Mouse (Mus musculus) central nervous system, embryonic 18 days (tissue): ENCODE measurements around the gene Tprn. TPM values are rescaled to one million over a fixed set of nuclear protein-coding genes. Genes with fewer than 3 reads are reported as not detected.

Source experiments
- polyA plus RNA-seq: library from polyadenylated mRNA; depleted of rRNA; stranded (reverse); fragments of >200 nt; gene quantifications from 2 replicates; pipeline ENCODE4 v1.2.3, GENCODE M21; 2012; rRNA removed

Gene Tprn
- 6.2 and 6.9 TPM in 2 replicates for polyA plus RNA-seq

GRCm38 (mm10) chr2:25262291-25262767 is at the start of gene Tprn:
TSS of gene Tprn (plus strand) at chr2:25262618.

GRCm38 (mm10) chr2:25214444-25214843 is 48.0 kb upstream of the Tprn start, which contains the start of gene Stpg3:
TSS of gene Stpg3 (minus strand) at chr2:25214637.

GRCm38 (mm10) chr2:25218445-25218844 is 44.0 kb upstream of the Tprn start, which contains the start of gene Fam166a:
TSS of gene Fam166a (plus strand) at chr2:25218745.

DNA sequence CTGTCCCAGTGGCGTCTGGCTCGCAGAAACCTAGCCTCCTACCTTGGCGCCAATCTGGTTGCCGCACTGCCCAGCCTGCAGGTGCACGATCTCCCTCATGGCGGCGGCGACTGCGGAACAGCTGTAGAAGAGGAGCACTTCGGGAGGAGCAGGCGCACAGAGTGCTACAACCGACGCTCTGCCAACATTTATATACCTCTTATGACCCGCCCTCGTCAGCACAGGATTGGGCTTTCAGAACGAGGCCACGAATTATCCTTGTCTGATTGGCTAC is 38.0 kb upstream of the Tprn start, which contains the start of gene Tubb4b:
Gene Tubb4b (minus strand): TSS at position 211 of the 274 bp plus-strand sequence.

DNA sequence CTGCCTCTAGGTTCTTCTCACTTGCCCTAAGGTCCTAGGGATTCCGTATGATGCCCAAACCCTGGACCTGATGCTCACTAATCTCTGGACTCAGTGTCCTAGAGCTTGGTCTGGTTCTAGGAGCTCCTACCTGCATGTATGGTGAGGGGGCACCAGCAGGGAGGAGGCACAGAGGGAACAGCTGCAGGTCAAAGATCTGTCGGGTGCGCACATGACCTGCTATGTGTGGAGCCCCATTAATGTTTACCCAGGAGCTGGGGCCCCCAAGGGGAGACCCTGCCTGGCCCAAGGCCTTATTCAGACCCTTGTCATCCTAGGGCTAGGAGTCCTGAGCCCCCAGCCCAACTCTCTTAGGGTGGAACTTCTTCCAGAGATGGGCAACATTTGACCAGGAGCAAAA is 28.4 kb upstream of the Tprn start, which contains the start of gene Slc34a3:
Gene Slc34a3 (minus strand): TSS at position 315 of the 400 bp plus-strand sequence.

GRCm38 (mm10) chr2:25236614-25237013 is 25.8 kb upstream of the Tprn start, which contains the start of gene Rnf224:
TSS of gene Rnf224 (minus strand) at chr2:25236787.

DNA sequence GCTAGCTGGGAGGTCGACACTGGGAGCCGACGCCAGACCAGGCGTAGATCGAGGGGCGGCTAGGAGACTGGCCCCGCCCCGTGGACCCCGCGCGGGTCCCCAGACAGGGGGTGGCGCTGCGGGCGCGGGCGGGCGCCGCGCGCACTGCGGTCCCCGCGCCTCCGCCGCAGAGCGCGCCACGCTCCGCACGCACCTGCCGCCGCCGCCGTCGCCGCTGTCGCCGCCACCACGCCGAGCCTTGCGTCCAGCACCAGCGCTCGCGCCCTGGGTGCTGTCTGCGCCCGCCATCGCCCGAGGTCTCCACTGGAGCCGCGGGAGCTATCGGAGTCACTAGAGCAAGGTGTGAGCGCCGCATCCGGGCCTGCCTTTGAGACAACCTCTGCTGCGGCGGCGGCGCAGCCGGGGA is 20.3 kb upstream of the Tprn start, which contains the start of the genes Rnf208 and Cysrt1:
Gene Rnf208 (plus strand): TSS at position 155 of the 406 bp plus-strand sequence.
Gene Cysrt1 (minus strand): TSS at position 352 of the 406 bp plus-strand sequence.

DNA sequence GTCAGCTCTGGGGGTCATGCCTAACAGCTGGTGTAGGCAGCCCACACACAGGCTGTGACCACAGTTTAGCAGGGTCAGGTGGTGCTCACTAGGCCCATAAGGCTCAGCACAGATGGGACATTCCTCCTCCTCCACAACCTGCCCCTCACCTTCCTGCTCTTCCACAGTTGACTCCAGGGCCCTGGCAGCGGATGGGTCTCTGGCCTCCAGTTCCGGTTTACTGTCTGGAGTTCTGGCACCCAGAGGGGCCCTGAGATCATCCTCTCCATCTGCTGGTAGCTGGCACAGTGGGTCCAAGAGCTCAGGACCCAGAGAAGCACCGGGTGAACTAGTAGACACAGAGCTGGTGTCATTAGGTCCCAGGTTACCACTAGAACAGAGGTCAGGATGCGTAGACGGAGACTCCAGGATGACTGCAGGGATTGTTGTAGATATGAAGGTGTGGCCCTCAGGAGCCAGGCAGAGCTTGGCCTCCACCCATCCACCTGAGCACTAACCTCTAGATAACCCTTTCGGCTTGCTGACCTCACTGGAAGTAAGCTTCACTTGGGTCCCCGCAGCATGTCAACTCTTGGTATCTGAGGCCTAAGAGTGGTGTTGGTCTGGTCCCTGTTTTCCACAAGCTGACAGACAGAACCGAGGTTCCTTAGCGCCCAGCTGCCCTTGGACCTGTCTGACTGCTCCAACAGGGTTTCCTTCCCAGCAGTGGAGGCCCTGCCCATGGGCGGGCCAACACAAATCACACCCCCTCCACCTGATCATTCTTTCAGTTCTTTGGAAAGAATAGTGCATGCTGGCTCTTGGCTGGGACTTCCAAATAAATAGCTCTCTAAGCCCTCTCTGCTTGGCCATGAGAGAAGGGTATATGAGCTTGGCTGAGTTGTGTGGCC is 16.0 kb upstream of the Tprn start, which contains the start of gene AL732309.1:
Gene AL732309.1 (minus strand): TSS at position 681 of the 890 bp plus-strand sequence.

DNA sequence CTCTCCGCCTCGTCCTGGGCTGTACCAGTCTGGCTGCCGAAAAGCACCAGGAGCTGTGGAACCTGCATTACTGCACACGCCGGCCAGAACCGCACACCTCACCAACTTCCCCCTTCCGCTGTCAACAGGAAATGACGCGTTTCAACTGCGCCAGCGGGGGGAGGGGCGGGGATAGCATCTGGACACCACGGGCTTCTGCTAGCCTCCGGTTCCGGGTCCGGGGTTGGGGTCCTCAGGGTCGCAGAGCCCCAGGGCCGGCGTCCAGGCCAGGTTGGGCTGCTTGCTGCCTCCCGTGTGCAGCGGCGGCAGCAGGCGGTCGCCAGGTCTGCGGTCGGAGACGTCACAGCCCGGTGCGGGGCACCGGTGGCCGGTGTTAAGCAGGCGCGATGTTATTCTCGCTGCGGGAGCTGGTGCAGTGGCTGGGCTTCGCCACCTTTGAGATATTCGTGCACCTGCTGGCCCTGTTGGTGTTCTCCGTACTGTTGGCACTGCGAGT is 7.1 kb upstream of the Tprn start, which contains the start of gene Tmem203:
Gene Tmem203 (plus strand): TSS at position 156 of the 496 bp plus-strand sequence.

GRCm38 (mm10) chr2:25271827-25272511 is 9.6 kb downstream of the Tprn start, which contains the start of the genes Ssna1 and Anapc2:
TSS of gene Ssna1 (minus strand) at chr2:25272438.
TSS of gene Anapc2 (plus strand) at chr2:25272478.

DNA sequence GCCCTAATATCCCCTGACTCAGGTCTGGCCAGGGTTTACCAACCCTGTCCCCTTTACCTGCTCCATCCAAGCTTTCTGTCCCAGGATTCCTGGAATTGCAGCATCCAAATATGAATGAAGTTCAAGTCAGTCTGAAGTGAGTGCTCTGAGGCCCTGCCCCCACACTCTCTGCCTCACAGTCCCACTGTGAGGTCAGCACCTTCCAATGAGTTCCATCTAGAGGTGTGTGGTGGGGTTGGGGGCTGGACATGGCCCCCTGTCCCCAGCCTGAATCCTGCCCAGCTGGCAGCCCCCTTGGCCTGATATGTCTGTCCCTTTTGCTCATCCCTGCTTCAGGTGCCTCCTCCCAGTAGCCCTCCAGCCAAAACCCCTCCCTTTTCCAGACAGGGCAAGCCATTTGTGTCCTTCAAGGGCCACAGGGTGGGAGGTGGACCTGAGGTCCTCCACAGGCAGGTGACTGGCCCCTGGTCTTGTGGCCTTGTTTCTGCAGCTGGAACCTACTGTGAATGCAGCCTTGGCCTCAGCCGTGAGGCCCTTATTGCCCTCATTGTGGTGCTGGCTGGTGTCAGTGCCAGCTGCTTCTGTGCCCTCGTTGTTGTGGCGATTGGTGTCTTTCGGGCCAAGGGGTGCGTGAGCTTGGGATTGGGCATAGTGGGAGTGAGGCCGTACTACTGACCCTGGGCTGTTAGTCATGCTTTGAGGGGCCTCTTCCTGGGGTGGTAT is 25.7 kb downstream of the Tprn start, which contains the start of gene Tmem210:
Gene Tmem210 (plus strand): TSS at position 219 of the 723 bp plus-strand sequence.

DNA sequence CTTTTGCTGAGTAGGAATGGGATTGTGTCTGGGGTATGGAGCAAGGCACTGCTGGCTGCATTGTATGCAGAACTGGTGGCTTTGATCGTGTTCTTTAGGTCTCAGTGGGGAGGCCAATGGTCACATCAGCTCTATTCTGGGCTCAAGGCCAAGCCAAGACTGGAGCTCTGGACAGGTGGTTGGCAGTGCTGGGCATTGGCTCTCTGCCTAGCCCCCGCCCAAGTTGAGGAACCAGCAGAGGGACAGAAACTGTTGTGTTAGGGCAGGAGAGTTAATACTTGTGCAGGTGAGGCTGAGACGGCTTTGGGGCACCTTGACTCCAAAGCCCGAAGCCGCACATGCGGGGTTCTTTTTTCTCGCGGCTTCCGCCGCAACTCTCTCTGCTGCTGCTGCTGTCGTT is 27.2 kb downstream of the Tprn start, which contains the start of gene Lrrc26:
Gene Lrrc26 (plus strand): TSS at position 265 of the 400 bp plus-strand sequence.

GRCm38 (mm10) chr2:25318971-25319773 is 56.8 kb downstream of the Tprn start, which contains the start of gene Grin1:
TSS of gene Grin1 (minus strand) at chr2:25319187.

Other genes with a start within 250 kb of the Tprn start
- 253 and 267 TPM in 2 replicates for gene Nsmf, start 208.3 kb upstream of the Tprn start, polyA plus RNA-seq
- 0.16 and 0.28 TPM in 2 replicates for gene Entpd8, start 182.3 kb upstream of the Tprn start, polyA plus RNA-seq
- gene Noxa1, start 167.5 kb upstream of the Tprn start, polyA plus RNA-seq: 0.07 TPM in 1 of 2 replicates, not detected in the other
- 26.0 and 28.6 TPM in 2 replicates for gene Nrarp, start 81.9 kb upstream of the Tprn start, polyA plus RNA-seq
- gene Tor4a, start 65.7 kb upstream of the Tprn start, polyA plus RNA-seq: 1.9 and 2.2 TPM in 2 replicates
- 69.1 and 73.7 TPM in 2 replicates for gene Nelfb, start 51.1 kb upstream of the Tprn start, polyA plus RNA-seq
- 0.05 TPM in 1 of 2 replicates, not detected in the other for gene Stpg3, start 48.0 kb upstream of the Tprn start, polyA plus RNA-seq
- gene Fam166a, start 43.9 kb upstream of the Tprn start, polyA plus RNA-seq: 0.13 TPM in 2 replicates
- 424 and 435 TPM in 2 replicates for gene Tubb4b, start 37.9 kb upstream of the Tprn start, polyA plus RNA-seq
- gene Slc34a3, start 28.3 kb upstream of the Tprn start, polyA plus RNA-seq: 0.03 TPM in 1 of 2 replicates, not detected in the other
- gene Rnf224, start 25.8 kb upstream of the Tprn start, polyA plus RNA-seq: 0.05 TPM in 1 of 2 replicates, not detected in the other
- 126 and 144 TPM in 2 replicates for gene Rnf208, start 20.4 kb upstream of the Tprn start, polyA plus RNA-seq
- 0.37 and 3.0 TPM in 2 replicates for gene Cysrt1, start 20.2 kb upstream of the Tprn start, polyA plus RNA-seq
- gene AL732309.1, start 15.8 kb upstream of the Tprn start, polyA plus RNA-seq: 16.6 and 17.1 TPM in 2 replicates
- 22.0 and 25.2 TPM in 2 replicates for gene Tmem203, start 7.2 kb upstream of the Tprn start, polyA plus RNA-seq
- 123 TPM in 2 replicates for gene Ssna1, start 9.8 kb downstream of the Tprn start, polyA plus RNA-seq
- gene Anapc2, start 9.9 kb downstream of the Tprn start, polyA plus RNA-seq: 107 and 110 TPM in 2 replicates
- not detected in 2 replicates for gene Tmem210, start 25.5 kb downstream of the Tprn start, polyA plus RNA-seq
- gene Lrrc26, start 27.3 kb downstream of the Tprn start, polyA plus RNA-seq: 0.05 TPM in 1 of 2 replicates, not detected in the other
- gene Grin1, start 56.6 kb downstream of the Tprn start, polyA plus RNA-seq: 60.3 and 61.9 TPM in 2 replicates
- gene Man1b1, start 69.7 kb downstream of the Tprn start, polyA plus RNA-seq: 24.1 and 24.3 TPM in 2 replicates
- gene Dpp7, start 93.7 kb downstream of the Tprn start, polyA plus RNA-seq: 40.8 and 43.8 TPM in 2 replicates
- 3.7 and 4.6 TPM in 2 replicates for gene Uap1l1, start 103.1 kb downstream of the Tprn start, polyA plus RNA-seq
- gene Sapcd2, start 109.7 kb downstream of the Tprn start, polyA plus RNA-seq: 16.3 and 17.1 TPM in 2 replicates
- 9.8 and 11.4 TPM in 2 replicates for gene Entpd2, start 133.3 kb downstream of the Tprn start, polyA plus RNA-seq
- 549 and 616 TPM in 2 replicates for gene Npdc1, start 136.7 kb downstream of the Tprn start, polyA plus RNA-seq
- 0.20 and 0.26 TPM in 2 replicates for gene Fut7, start 160.6 kb downstream of the Tprn start, polyA plus RNA-seq
- gene Abca2, start 166.1 kb downstream of the Tprn start, polyA plus RNA-seq: 42.3 and 48.1 TPM in 2 replicates
- gene Clic3, start 194.2 kb downstream of the Tprn start, polyA plus RNA-seq: 0.82 and 3.4 TPM in 2 replicates
- 155 and 156 TPM in 2 replicates for gene Paxx, start 198.5 kb downstream of the Tprn start, polyA plus RNA-seq
- gene Ptgds, start 207.4 kb downstream of the Tprn start, polyA plus RNA-seq: 539 and 800 TPM in 2 replicates
- gene Lcn12, start 231.3 kb downstream of the Tprn start, polyA plus RNA-seq: not detected in 2 replicates
- gene Fbxw5, start 238.1 kb downstream of the Tprn start, polyA plus RNA-seq: 30.0 and 36.6 TPM in 2 replicates
- gene C8g, start 239.1 kb downstream of the Tprn start, polyA plus RNA-seq: 2.5 and 4.0 TPM in 2 replicates